Mouse (Mus musculus) G1E (cell line): ENCODE data around the gene Rab37.

ENCODE experiments used
- CTCF ChIP-seq: IDR thresholded peaks from 2 replicates; pipeline ENCODE4 v1.5.1; 2012; ENCODE audit warnings: low read depth, low read length, inconsistent platforms, mixed read lengths
- GATA1 ChIP-seq: IDR thresholded peaks from 2 replicates; pipeline ENCODE4 v1.6.1; 2012; ENCODE audit warnings: borderline replicate concordance, low read length, inconsistent platforms, mixed read lengths
- GATA2 ChIP-seq: IDR thresholded peaks from 2 replicates; pipeline ENCODE4 v1.6.1; 2012; ENCODE audit warnings: low read depth, low read length, inconsistent platforms, borderline replicate concordance
- POLR2AphosphoS5 ChIP-seq: IDR thresholded peaks from 2 replicates; pipeline ENCODE4 v1.6.1; 2012; ENCODE audit warnings: low read depth, low read length, inconsistent platforms; ENCODE audit not compliant: insufficient replicate concordance
- TAL1 ChIP-seq: conservative IDR thresholded peaks from 2 replicates; pipeline ENCODE4 v1.6.1; 2012; ENCODE audit warnings: low read depth, low read length, inconsistent platforms, mixed read lengths

- TF ChIP-seq GATA1 = no peak
- TF ChIP-seq TAL1 = no peak
- TF ChIP-seq CTCF = no peak
- TF ChIP-seq POLR2AphosphoS5 = no peak
- no peak for TF ChIP-seq GATA2
Observed at GRCm38 (mm10) chr11:115100741-115101140, 9.5 kb downstream of the Rab37 start.
